Mouse (Mus musculus) liver, adult 2 months (tissue): ENCODE results near the gene Elmo2. TPM values are rescaled to one million over a fixed set of nuclear protein-coding genes. Genes with fewer than 3 reads are reported as not detected.

Experiments
- DNase-seq: peaks from one replicate; pipeline ENCODE4 v3.0.0-alpha.2; 2011; ENCODE audit warnings: low read depth, low spot score; ENCODE audit errors: extremely low read depth
- H3K27ac ChIP-seq: fragments of 200-500 bp; replicated peaks from 2 replicates; pipeline ENCODE4 v1.5.1; 2012; ENCODE audit warnings: low read depth, mild to moderate bottlenecking, control low read depth, inconsistent platforms, low read length; ENCODE audit not compliant: insufficient read depth
- H3K27me3 ChIP-seq: fragments of 200-500 bp; 2 replicates; pipeline ENCODE4 v1.6.1; 2012; ENCODE audit warnings: mild to moderate bottlenecking, moderate library complexity, low read length, inconsistent platforms; ENCODE audit not compliant: control insufficient read depth, insufficient read depth
- H3K36me3 ChIP-seq: fragments of 200-500 bp; 2 replicates; pipeline ENCODE4 v1.6.1; 2012; ENCODE audit warnings: low read length, inconsistent platforms; ENCODE audit not compliant: control insufficient read depth, insufficient read depth
- H3K4me1 ChIP-seq: fragments of 200-500 bp; 2 replicates; pipeline ENCODE4 v1.6.1; 2011; ENCODE audit warnings: low read length; ENCODE audit not compliant: control insufficient read depth, insufficient read depth
- H3K4me3 ChIP-seq: fragments of 200-500 bp; 2 replicates; pipeline ENCODE4 v1.5.1; 2011; ENCODE audit warnings: low read depth, mild to moderate bottlenecking, control low read depth, low read length, moderate library complexity; ENCODE audit not compliant: insufficient read depth
- H3K79me2 ChIP-seq: fragments of 200-500 bp; 2 replicates; pipeline ENCODE4 v1.6.1; 2012; ENCODE audit warnings: inconsistent platforms, mild to moderate bottlenecking, low read length, moderate library complexity; ENCODE audit not compliant: control insufficient read depth, insufficient read depth
- H3K9ac ChIP-seq: fragments of 200-500 bp; 2 replicates; pipeline ENCODE4 v1.6.1; 2012; ENCODE audit warnings: low read depth, mild to moderate bottlenecking, control low read depth, inconsistent platforms, low read length
- CTCF ChIP-seq: fragments of 200-500 bp; IDR thresholded peaks from 2 replicates; pipeline ENCODE4 v1.5.1; 2011; ENCODE audit warnings: low read depth, low read length, control low read depth
- POLR2A ChIP-seq: fragments of 200-500 bp; IDR thresholded peaks from 2 replicates; pipeline ENCODE4 v1.6.1; 2011; ENCODE audit warnings: low read length, control low read depth; ENCODE audit not compliant: insufficient read depth; ENCODE audit errors: extremely low read depth
- WGBS: fragments of 180-500 bp; shearing (Covaris S2); methylation state at CpG from one replicate; pipeline ENCODE4 v1.1.7; 2018; 5-methylcytosine and 5-hydroxymethylcytosine counted together
- polyA plus RNA-seq: library from polyadenylated mRNA; depleted of rRNA; stranded (reverse); fragments of >200 nt; gene quantifications from 2 replicates; pipeline ENCODE4 v1.2.3, GENCODE M21; 2012
- total RNA-seq: library from RNA; depleted of rRNA; stranded (reverse); fragments of >200 nt; gene quantifications from 2 replicates; pipeline ENCODE4 v1.2.3, GENCODE M21; 2014

The Elmo2 gene
- total and polyA plus RNA-seq, 2 experiments, result 5.2 to 17.5 TPM

DNA sequence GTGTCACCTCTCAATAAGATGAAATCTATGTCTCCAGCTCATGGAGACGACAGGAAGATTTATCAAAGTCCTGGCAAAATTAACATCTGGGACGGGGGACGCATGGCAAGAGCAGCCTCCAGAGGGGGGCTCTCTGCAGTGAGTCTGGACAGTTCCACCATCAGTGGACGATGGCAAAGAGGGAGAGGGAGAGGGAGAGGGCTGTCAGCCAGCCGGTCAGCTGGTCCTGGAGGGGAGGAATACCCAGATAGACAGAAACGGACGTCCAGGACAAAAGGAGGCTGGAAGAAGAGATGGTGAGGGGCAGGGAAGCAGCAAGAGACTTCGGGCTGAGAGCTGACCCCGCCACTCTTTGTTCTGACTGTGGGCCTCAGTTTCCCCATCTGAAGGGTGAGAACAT is 73.5 kb downstream of the Elmo2 start:
- WGBS, result 56% methylated on average over 9 of the region's 9 CpGs
- H3K27ac ChIP-seq, result no peak overlapping the region

DNA sequence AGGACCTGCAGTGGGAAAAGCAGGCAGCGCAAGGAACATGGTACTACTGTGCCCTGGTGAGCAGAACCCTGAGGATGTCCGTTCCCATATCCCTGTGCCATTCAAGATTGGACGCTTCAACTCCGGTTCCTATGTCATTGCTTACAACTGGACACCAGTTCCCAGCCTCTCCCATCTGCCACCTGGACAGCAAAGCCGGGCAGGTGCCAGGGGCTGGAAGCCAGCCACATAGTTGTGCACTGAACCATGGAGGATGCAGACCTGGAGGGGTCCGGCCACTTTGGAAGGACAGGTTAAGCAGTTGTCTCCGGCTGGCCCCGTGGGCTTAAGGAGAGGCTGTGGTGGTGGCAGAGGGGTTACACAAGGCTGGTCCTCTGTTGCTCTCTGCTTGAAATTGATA is 73.9 kb downstream of the Elmo2 start:
- TF ChIP-seq CTCF (no peak), POLR2A (no peak)
- H3K4me1 ChIP-seq, result no peaks in the 10 kb centered on the region
- no peak overlapping the region for H3K4me3 ChIP-seq
- WGBS, result 76% methylated on average over 8 of the region's 8 CpGs
- no peak for DNase-seq
- H3K27ac ChIP-seq, result no peak overlapping the region
- H3K27me3 ChIP-seq, result no peaks in the 10 kb centered on the region; the same call in 1 of the 2 replicates
- H3K9ac ChIP-seq, result no peak overlapping the region
- no peaks in the 10 kb centered on the region for H3K36me3 ChIP-seq
- no peaks in the 10 kb centered on the region for H3K79me2 ChIP-seq

More for the DNA sequence above, 73.5 kb downstream of the Elmo2 start:
- no peak overlapping the region for H3K4me3 ChIP-seq
- H3K36me3 ChIP-seq, result no peaks in the 10 kb centered on the region
- no peak overlapping the region for H3K9ac ChIP-seq
- H3K27me3 ChIP-seq, result no peaks in the 10 kb centered on the region; the same call in 1 of the 2 replicates
- H3K4me1 ChIP-seq, result no peaks in the 10 kb centered on the region
- DNase-seq, result no peak
- no peaks in the 10 kb centered on the region for H3K79me2 ChIP-seq
- no peak for TF ChIP-seq POLR2A
- TF ChIP-seq CTCF, result no peak

DNA sequence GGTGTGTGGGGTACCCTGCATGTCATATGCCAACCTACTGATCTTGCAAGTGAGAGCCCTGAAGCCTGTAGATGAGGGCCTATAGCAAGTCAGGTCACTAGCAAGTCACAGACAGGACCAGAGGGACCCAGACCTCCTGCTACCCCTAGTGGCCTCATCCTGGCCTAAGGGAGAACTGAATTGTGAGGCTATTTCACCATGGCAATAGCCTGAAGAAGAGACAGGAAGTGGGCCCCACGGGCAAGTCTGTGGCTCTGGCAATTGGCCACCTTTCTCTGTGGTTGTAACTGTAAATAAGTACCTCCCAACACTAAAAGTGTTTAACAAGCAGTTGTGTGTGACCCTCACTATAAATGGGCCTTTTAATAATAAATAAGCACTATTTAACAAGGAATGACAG is 75.4 kb downstream of the Elmo2 start:
- TF ChIP-seq CTCF, result no peak
- TF ChIP-seq POLR2A, result no peak
- 48% methylated on average over 1 of the region's 1 CpGs for WGBS
- Histone ChIP-seq H3K27me3 (no peaks in the 10 kb centered on the region; the same call in 1 of the 2 replicates), H3K27ac (no peak overlapping the region), H3K36me3 (no peaks in the 10 kb centered on the region), H3K79me2 (no peaks in the 10 kb centered on the region), H3K4me1 (no peaks in the 10 kb centered on the region), H3K4me3 (no peak overlapping the region), H3K9ac (no peak overlapping the region)
- no peak for DNase-seq

DNA sequence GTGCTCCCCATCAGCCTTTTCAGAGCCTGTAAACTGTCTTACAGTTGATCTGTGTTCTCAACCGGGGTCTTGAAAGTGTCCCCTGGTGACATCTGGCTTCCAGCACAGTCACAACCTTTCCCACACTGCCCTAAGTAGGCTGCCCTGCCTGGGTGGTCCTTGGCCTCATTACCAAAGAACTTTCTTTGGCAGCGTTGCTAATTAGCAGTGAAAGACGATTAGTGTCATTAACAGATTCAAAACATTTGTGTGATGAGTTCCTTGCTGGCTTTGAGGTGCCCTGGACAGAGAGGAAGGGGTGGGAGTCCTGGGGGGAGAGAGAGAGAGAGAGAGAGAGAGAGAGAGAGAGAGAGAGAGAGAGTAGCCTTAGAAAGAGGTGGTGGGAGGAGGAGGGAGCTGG is 77.3 kb downstream of the Elmo2 start:
- Histone ChIP-seq H3K27ac (no peak overlapping the region), H3K4me3 (no peak overlapping the region), H3K36me3 (no peaks in the 10 kb centered on the region), H3K9ac (no peak overlapping the region), H3K27me3 (peaks cover 6% of the 10 kb centered on the region; the same call in 1 of the 2 replicates), H3K79me2 (no peaks in the 10 kb centered on the region), H3K4me1 (no peaks in the 10 kb centered on the region)
- TF ChIP-seq CTCF (no peak), POLR2A (no peak)
- no peak for DNase-seq
- WGBS, result 43% methylated on average over 3 of the region's 3 CpGs

DNA sequence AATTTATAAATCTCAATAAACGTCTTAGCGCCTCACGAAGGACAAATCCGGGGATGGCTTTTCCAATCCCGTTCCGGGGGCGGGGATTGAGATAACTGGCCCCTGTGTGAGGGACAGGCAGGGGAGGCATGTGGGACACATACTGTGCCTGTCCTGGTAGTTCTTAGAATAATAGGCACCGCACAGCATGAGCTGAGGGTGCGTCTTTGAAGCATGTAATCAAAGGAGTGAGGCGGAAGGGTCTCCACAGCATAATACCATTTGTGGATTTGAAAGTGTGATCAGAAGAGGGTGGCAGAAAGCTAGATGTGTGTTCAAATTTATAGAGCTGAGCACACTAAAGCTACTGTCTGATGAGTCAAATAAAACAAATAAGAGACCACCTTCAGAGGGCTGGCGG is 79.9 kb downstream of the Elmo2 start:
- no peaks in the 10 kb centered on the region for H3K4me1 ChIP-seq
- no peak for TF ChIP-seq CTCF
- no peak for TF ChIP-seq POLR2A
- H3K9ac ChIP-seq, result no peak overlapping the region
- 25% methylated on average over 11 of the region's 11 CpGs for WGBS
- peaks cover 8% of the 10 kb centered on the region for H3K27me3 ChIP-seq
- no peaks in the 10 kb centered on the region for H3K36me3 ChIP-seq
- H3K27ac ChIP-seq, result no peak overlapping the region
- no peaks in the 10 kb centered on the region for H3K79me2 ChIP-seq
- H3K4me3 ChIP-seq, result no peak overlapping the region
- DNase-seq, result no peak

DNA sequence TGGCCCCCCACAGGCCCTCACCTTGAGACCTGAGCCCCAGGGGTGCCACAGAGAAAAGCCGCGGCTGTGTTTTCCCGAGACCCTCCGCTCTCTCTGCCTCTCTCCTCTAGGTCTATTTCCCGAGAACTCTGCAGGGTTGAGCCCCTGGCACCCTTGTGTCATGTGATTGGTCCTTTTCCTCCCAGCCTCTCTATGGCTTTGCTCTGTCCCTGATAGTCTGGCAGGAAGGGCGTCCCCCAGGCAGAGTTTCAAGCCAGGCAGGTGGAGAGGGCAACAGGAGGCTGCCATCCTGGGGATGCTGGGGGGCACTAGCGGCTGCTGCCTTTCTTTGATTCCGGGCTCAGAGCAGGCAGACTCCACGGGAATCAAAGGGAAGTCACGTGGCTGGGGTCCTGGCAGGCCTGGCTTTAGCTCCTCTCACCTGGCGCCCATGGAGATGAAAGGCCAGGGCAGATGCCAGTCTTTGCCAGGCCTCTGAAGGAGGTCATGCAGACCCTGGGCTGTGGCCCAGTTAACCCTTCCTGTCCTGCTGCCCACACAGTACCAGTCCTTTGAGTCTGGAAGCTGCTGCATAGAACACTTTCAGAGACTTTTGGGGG is 83.1 kb downstream of the Elmo2 start:
- DNase-seq, result no peak
- TF ChIP-seq CTCF (no peak), POLR2A (no peak)
- no peak overlapping the region for H3K27ac ChIP-seq
- H3K4me1 ChIP-seq, result no peaks in the 10 kb centered on the region
- 9% methylated on average over 11 of the region's 11 CpGs for WGBS
- H3K4me3 ChIP-seq, result no peak overlapping the region
- H3K9ac ChIP-seq, result no peak overlapping the region
- peaks cover 16% of the 10 kb centered on the region for H3K27me3 ChIP-seq
- H3K79me2 ChIP-seq, result no peaks in the 10 kb centered on the region
- H3K36me3 ChIP-seq, result no peaks in the 10 kb centered on the region
